Mouse (Mus musculus): ENCODE measurements at regions not wholly inside any gene's neighbourhood (a gene's known extent, or its start where the extent isn't known, plus 50 kb on each side); places are given as distances from the start of the nearest gene placed in this dataset.
"Not testable (repeated sequence)": the region's sequence is repeated elsewhere in the genome, so short reads cannot be mapped to it uniquely, and the experiment has no call there.

DNA sequence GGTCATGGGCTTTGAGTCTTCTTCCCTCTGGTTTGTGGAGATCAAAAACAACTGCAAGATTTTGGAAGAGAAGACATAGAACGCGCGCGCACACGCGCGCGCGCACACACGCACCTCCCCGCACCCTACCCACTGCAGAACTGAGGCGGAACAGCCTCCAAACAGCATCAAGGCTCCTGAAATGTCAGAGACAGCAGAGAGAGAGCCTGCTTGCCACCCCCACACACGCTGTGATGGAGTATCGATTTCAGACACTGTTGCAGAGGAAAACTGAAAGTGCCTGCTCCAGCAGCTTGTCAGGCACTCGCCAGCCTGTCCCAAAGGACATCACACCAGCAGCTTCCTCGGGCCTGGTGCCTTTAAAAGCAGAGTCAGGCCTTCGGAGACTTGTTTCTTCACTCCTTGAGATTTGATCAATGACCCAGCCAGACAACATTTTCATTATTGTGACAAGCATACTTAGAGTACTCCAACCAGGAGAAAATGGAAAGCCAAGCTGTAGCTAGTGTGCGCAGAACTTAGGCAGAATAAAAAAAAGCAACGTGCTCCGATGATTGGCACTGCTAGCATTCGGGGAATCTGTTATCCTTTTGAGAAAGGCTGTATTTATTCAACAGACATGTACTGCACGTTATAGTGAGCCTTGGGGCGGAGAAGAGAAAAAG lies 342.9 kb upstream of the Rgma start:
- CTCF ChIA-PET: no interaction called here

DNA sequence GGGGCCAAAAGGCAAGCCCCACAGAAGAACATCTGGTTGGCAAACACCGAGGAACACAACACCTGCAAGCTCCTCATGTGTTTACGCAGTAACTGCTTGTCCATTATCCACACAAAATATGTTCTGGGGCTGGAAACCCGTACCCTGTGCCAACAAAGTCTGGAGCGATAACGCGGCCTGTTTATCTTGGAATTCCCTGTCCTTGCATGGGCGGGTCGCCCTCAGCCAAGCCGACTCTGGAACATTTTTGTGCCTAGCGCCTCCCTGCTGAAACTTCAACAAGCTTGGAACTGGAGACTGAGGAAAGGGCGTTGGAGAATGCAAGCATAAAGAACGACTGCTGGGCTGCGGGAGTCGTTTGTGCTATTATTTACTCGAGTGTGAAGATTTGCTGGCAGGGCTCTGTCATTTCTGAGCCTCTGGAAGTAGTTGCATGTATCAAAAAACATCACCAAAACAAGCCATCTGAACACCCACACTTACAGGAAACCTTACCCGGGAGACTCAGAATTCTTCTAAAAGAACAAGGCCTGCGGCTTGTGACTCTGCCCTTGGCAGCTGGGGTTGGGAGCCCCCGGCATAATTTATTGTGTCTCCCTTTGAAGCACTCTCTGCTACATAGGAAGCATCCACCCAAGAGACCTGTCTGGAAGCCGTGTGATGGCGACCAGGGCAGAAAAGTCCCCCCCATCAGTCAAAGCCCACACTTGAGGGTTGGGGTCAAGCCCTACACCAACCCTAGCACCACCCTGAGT lies 338.3 kb upstream of the Rgma start:
- CTCF ChIA-PET: no interaction called here

- CTCF ChIA-PET: no interaction called here
Measured at GRCm38 (mm10) chr7:73037638-73038037, 337.7 kb upstream of the Rgma start.

DNA sequence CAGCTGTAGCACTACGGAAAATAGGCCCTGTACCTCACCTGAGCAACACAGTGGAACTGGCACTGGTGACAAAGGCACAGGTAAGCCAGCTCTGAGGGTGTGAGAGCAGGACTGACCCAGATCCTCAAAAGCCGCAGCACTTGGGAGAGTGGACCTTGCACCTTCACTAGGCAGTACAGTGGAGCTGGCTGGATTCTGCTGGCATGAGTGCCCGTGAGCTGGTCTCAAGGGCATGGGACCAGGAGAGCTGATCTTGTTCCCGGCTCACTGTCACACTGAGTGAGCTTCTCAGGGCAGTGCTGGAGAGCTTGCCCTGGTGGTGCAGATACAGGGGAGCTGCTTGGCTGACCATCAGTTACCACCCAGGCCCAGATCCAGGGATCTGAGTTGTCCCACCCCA lies 335.4 kb upstream of the Rgma start:
- CTCF ChIA-PET: no interaction called here

- CTCF ChIA-PET: no interaction called here
Measured at GRCm38 (mm10) chr7:73044316-73044715, 331.0 kb upstream of the Rgma start.

- CTCF ChIA-PET: no interaction called here
Measured at GRCm38 (mm10) chr7:73055891-73056290, 319.4 kb upstream of the Rgma start.

- CTCF ChIA-PET: no interaction called here
Measured at GRCm38 (mm10) chr7:73063556-73063955, 311.8 kb upstream of the Rgma start.

DNA sequence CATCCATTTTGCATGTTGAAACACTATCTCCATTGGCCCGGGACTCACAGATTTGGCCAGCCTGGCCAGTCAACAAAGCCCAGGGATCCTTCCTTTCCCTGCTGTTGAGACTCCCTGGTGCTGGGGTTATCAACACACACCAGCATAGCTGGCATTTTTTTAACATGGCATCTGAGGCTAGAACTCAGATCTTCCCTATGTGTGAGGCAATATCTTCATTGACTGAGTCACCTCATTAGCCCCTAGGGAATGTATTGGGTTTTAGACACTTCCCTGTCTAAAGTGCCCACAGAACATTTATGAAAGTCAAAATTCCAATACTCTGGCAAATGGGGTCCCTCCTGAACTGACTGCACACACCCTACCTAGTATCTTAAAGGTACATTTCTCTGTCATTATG lies 306.8 kb upstream of the Rgma start:
- CTCF ChIA-PET: no interaction called here

DNA sequence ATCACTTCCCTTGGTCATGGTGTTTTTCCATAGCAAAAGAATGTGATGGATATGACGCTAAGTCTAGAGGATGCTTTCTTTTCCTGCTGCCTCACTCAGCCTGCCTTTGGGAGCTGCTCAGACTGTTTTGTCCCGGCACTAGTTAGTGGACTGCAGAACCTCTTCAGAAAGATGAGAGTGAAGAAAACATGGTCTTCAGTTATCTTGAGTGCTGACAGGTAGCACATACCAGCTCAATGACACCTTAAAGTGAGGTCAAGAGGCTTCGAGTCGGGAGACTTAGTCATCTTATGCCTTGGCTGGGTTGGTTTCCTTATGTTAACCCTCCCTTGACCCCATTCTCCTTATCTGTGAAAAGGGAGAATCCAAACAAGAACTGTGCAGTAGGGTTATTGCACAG lies 306.0 kb upstream of the Rgma start:
- CTCF ChIA-PET: no interaction called here

DNA sequence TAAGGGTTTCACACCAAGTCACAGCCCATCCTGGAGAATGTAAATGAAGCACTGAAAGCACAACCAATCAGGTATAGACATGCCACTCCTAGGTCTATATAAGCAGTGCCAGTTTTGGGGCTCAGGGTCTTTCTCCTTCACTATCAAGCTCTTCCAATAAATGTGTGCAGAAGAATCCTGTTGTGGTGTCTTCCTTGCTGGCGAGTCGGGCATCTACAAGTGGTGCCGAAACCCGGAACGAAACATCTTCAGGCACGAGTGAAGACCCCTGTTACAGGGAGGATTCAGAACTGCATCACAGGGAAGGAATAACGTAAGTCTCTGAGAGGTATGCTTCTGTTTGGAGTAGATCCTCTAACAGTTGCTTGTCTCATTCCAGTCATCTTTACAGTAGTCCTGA lies 299.9 kb upstream of the Rgma start:
- CTCF ChIA-PET: not testable (repeated sequence)

- CTCF ChIA-PET: no interaction called here
Measured at GRCm38 (mm10) chr7:73087496-73088185, 287.7 kb upstream of the Rgma start.

DNA sequence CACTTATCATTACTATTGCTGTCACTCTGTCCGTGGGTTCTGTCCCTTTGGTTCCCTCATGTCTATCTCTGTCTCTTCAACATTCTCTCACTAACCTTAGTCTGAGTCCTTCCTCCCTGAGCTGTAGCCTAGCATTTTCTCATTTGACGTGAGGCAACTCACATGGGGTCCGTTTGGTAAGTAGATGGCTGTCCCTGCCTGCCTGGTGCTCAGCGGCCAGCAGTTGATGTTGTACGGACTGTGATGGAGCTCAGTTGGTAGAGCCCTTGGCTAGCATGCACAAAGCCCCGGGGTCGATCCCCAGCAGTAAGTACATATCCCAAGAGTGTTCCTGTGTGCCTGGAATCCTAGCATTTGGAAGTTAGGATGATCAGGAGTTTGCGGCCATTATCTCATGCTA lies 287.0 kb upstream of the Rgma start:
- CTCF ChIA-PET: no interaction called here

GRCm38 (mm10) chr7:73091758-73092157 lies 283.6 kb upstream of the Rgma start:
- CTCF ChIA-PET: no interaction called here

GRCm38 (mm10) chr7:73094059-73094458 lies 281.2 kb upstream of the Rgma start:
- CTCF ChIA-PET: no interaction called here

- CTCF ChIA-PET: no interaction called here
Measured at GRCm38 (mm10) chr7:73118871-73119270, 256.4 kb upstream of the Rgma start.

- CTCF ChIA-PET: no interaction called here
Measured at GRCm38 (mm10) chr7:73120276-73120675, 255.0 kb upstream of the Rgma start.

- CTCF ChIA-PET: no interaction called here
Measured at GRCm38 (mm10) chr7:73124976-73125375, 250.3 kb upstream of the Rgma start.

- CTCF ChIA-PET: no interaction called here
Measured at GRCm38 (mm10) chr7:73125864-73126263, 249.4 kb upstream of the Rgma start.

- CTCF ChIA-PET: no interaction called here
Measured at GRCm38 (mm10) chr7:73135786-73136185, 239.5 kb upstream of the Rgma start.

GRCm38 (mm10) chr7:73138269-73138668 lies 237.0 kb upstream of the Rgma start:
- CTCF ChIA-PET: no interaction called here

GRCm38 (mm10) chr7:73138861-73139493 lies 236.3 kb upstream of the Rgma start:
- CTCF ChIA-PET: no interaction called here

DNA sequence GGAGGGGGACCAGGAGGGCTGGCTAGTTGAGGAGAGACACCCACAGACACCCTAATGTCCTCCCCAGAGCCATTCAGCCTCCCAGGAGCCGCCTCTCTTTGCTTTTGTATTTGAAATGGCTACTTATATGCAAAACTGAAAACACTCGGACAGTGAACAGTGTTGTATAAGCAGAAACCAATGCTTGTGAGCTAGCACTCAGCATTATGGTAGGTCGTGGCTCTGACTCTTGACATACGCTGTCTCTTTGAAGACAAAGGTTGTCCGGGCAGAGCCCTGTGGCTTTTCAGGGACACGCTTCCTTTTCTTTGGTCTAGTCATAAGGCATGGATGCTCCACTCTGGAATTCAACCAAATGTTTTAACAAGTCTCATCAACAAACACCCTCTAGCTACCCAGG lies 235.4 kb upstream of the Rgma start:
- CTCF ChIA-PET: no interaction called here

GRCm38 (mm10) chr7:73141167-73141566 lies 234.1 kb upstream of the Rgma start:
- CTCF ChIA-PET: no interaction called here
